Mouse (Mus musculus) lung, postnatal 36 days (tissue): Measurements from ENCODE around the gene Fam168b.

Experiments
- DNase-seq: peaks from one replicate; pipeline ENCODE4 v3.0.0; 2022; ENCODE audit warnings: mixed read lengths

The Fam168b gene

GRCm38 (mm10) chr1:34850343-34851136 lies 7.7 kb upstream of the Fam168b start:
- DNase-seq, result no peak

- peak; percentile 92 for DNase-seq
Observed at GRCm38 (mm10) chr1:34849745-34850342, 7.0 kb upstream of the Fam168b start, which contains the start of gene Plekhb2. Plekhb2 (plus strand) TSS chr1:34849976.

DNA sequence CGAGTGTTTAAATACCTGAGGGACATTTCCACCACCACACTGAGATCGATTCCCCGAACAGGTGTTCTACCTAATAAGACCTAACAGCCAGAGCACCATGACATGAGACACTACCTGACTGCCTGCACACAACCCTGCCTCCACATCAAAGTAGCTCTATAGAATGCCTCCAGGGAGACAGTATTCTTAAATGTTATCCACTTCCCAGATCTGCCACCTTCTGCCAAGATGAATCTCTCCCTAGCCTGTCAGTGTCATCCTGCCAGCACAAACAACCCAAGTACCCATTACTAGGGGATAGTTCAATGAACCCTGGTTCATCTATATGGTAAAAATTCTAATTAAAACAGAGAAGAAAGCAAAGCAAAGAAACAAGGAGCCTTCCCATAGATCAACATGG lies 4.2 kb upstream of the Fam168b start:
- DNase-seq, result no peak

DNA sequence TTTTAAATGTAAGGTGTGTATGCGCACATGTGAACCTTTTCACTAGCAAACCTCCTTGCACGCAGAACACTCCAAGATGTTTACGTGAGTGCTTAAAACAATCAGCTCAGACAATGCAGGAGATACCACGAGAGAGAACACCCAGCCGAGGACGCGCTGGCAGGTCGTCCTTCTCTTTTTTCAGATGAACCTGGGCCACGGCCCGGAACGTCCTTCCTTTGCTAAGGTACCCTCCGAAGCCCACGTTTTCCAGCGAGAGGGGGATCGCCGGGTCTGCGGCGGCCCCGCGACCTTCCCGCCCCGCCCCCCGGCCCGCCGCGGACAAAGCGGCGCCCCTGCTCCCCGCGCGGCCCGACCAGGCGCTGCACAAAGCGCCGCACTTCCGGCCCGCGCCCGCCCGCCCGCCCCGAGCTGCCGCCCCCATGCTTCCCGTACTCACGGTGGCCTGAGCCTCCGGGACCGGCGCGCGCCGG lies 440 bp downstream of the Fam168b start:
- DNase-seq, result peak; percentile 47

GRCm38 (mm10) chr1:34841709-34842388 lies 1.0 kb downstream of the Fam168b start:
- no peak for DNase-seq

DNA sequence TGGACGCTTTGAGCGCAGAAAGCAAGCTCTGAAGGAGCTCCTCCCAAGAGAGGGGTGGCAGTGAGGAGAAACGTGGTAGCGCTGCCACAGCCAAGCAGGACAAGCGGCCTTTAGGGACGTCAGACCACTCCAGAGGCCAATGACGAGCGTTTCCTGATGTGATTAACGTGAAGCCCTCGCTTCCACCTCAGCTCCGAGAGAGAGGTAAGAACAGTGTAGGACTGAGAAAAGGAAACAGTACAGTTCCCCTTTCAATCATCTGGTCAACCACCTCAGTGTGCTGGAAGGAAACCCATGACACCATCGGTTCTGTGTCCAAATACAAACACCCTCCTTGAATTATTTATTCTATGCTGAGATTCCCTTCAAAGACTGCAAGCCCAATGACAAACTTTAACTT lies 3.6 kb downstream of the Fam168b start:
- DNase-seq, result peak; percentile 51

DNA sequence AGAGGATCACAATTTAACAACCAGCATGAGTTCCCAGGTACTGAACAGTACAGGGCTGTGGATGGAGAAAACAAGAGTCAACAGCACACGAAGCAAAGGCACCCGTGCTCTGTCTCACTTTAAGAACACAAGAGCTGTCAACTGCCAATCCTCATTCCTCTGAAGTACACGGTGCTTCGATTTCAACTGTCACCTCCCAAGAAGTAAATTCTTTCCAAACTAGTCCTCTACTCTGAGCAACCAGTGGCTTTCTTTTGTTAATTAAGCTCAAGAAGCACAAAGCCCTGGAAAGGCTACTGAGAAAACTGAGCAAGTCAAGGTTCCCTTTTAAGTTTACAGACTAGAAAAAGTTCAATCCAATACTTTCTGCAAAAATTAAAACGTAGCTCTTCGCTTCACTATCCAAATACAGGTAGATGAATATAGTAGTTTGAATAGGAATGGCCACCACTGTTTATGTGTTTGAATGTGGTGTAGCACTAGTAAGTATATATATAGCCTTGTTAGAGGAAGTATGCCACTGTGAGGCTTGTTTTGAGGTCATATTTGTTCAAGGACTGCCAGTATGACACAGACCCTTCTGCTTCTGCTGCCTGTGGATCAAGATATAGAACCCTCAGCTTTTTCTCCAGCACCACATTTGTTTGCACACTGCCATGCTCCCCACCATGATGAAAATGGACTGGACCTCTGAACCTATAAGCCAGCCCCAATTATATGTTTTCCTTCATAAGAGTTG lies 4.7 kb downstream of the Fam168b start:
- DNase-seq, result no peak

GRCm38 (mm10) chr1:34834904-34835303 lies 8.0 kb downstream of the Fam168b start:
- DNase-seq, result peak; percentile 80

GRCm38 (mm10) chr1:34831381-34831780 lies 11.5 kb downstream of the Fam168b start:
- DNase-seq, result no peak

DNA sequence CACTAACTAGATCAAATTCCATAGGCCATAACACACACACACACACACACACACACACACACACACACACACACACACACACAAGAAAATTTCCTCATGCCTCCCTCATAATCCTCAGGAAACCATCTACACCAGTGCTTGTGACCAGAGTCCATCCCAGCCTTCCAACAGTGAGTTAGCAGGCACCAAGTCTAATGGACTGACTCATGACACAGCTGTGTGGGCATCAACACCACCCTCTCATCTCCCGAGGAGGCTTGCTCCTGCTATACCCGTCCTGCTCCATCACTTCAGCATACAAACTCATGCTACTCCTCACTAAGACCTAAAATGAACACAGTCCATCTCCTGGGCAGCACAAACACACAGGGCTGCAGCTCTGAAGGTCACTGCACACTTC lies 11.9 kb downstream of the Fam168b start:
- DNase-seq, result no peak

DNA sequence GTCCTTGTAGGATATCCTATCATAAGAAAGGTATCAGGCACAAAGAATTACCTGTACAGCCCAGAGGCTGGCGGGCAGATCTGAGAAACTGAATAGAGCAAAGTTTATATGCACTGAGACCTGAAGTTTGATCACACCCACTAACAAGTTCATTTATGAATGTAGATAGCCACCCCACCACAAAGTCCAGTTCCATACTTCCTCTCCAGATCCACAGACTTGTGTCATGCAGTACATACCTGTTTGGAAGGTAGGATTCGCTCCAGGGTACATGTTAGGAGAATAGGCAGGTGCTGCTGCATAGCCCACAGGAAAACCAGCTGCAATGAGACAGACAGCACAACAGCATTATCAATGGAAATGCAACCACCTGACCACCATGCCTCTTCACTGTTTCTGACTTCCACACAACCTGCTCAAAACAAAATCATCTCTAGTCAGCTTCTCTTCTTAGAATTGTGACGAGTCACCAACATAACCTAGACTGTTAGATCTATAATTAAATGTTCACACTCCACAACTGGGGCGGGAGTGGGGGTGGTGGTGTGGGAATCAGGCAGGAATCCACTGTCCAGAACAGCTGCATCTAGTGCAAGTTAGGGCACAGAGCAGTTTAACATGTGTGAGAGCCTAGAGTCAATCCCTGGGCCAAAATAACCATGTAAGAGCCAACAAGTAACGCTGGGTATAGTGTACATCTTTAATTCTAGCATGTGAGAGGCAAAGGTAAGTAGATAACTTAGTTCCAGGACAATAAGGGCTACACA lies 14.2 kb downstream of the Fam168b start:
- no peak for DNase-seq

- DNase-seq, result peak; percentile 30
Observed at GRCm38 (mm10) chr1:34827900-34828299, 15.0 kb downstream of the Fam168b start.

GRCm38 (mm10) chr1:34825909-34826308 lies 17.0 kb downstream of the Fam168b start:
- DNase-seq, result no peak

GRCm38 (mm10) chr1:34824208-34824607 lies 18.7 kb downstream of the Fam168b start:
- no peak for DNase-seq

GRCm38 (mm10) chr1:34823353-34823752 lies 19.5 kb downstream of the Fam168b start:
- peak; percentile 74 for DNase-seq

- DNase-seq, result no peak
Observed at GRCm38 (mm10) chr1:34822746-34823145, 20.1 kb downstream of the Fam168b start.

GRCm38 (mm10) chr1:34822003-34822402 lies 20.9 kb downstream of the Fam168b start:
- DNase-seq, result no peak

DNA sequence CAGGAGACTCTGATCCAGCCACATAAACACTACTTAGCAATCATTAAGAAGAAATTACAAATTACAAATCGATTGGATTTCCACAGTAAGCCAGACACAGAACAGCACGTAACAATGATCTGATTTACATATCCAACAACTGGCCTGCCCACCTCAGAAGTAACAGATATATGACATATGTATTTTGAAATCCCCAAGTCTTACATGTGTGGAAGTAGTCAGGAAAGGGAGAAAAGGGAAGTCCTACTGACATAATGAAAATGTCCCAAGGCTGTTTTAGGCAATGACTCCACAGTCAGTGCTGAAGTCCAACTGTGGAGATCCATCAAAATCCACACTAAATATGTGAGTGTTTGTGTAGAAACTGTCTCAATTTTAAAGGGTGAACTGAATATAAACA lies 21.5 kb downstream of the Fam168b start:
- DNase-seq, result no peak

DNA sequence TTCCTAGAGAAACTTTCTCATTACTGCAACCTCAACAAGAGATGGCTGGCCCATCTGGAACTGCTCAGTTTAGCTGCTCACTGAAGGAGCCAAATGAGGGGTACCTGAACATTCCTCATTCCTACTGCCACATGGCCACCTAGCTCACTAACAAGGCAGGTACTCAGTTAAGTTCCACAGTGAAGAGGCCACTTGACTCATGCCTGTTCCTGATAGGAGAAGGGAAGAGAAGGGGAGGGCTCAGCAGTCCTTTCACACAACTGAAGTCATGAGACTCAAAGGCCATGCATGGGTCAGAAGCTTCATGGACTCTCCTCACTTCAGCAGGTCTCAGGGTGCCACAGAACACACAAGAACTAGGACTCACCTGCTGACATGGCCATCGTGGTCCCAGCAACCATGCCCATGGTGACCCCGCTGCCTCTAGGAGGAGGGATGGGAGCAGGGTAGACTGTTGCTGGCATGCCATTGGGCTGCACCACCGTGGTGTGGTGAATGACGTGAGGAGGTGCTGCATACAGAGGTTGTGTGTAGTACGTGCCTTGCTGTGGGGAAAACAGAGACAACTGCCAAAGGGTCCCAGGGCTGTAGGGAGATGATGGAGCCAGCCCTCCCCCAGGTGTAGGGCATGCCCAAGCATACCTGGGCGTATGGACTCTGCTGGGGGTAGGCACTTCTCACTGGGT lies 23.5 kb downstream of the Fam168b start:
- peak; percentile 73 for DNase-seq

DNA sequence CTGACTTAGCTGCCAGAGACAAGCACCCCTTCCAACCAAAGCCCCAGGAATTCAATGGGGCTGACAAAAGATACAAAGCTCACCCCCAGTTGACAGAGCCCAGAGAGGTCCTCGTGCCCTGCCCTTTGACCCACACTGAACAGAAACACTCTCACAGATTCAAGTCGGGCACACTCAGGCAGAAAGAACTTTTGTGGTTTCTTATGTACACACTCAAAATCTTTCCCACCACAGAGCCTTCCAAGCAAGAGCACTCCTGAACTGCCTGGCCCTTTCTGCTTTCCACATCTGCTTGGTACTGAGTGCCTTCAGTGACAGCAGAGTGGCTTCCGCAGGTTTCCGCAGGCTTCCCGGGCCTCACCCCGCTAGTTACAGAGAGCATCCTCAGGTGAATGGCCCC lies 27.0 kb downstream of the Fam168b start:
- DNase-seq, result peak; percentile 59

GRCm38 (mm10) chr1:34812407-34813247 lies 30.2 kb downstream of the Fam168b start:
- DNase-seq, result no peak
